Mouse (Mus musculus): Measurements from ENCODE around the gene Lmod3.

Lmod3 gene

GRCm38 (mm10) chr6:97252711-97253221, at the start of gene Lmod3:
Gene Lmod3 (minus strand): TSS chr6:97252759.
- no peak for DNase-seq (ENCODE audit: low spot score in 2 of 2)

- no peak for DNase-seq (ENCODE audit: low spot score in 2 of 2)
Measured at GRCm38 (mm10) chr6:97302303-97302702, 49.7 kb upstream of the Lmod3 start.

- no peak for DNase-seq (ENCODE audit: low spot score in 2 of 2)
Measured at GRCm38 (mm10) chr6:97300659-97301058, 48.1 kb upstream of the Lmod3 start.

- DNase-seq (ENCODE audit: low spot score in 2 of 2) = no peak
Measured at GRCm38 (mm10) chr6:97300180-97300579, 47.6 kb upstream of the Lmod3 start.

GRCm38 (mm10) chr6:97297151-97297550, 44.6 kb upstream of the Lmod3 start:
- DNase-seq (ENCODE audit: low spot score in 2 of 2) = no peak

- no peak for DNase-seq (ENCODE audit: low spot score in 2 of 2)
Measured at GRCm38 (mm10) chr6:97295866-97296527, 43.4 kb upstream of the Lmod3 start.

GRCm38 (mm10) chr6:97295416-97295815, 42.9 kb upstream of the Lmod3 start:
- DNase-seq (ENCODE audit: low spot score in 2 of 2) = no peak

- DNase-seq (ENCODE audit: low spot score in 2 of 2) = peak; percentile 63 to 70
Measured at GRCm38 (mm10) chr6:97293667-97294569, 41.4 kb upstream of the Lmod3 start.

GRCm38 (mm10) chr6:97292894-97293293, 40.3 kb upstream of the Lmod3 start:
- DNase-seq (ENCODE audit: low spot score in 2 of 2) = no peak

GRCm38 (mm10) chr6:97292096-97292495, 39.5 kb upstream of the Lmod3 start:
- no peak for DNase-seq (ENCODE audit: low spot score in 2 of 2)

- DNase-seq (ENCODE audit: low spot score in 2 of 2) = no peak
Measured at GRCm38 (mm10) chr6:97291159-97291908, 38.8 kb upstream of the Lmod3 start.

GRCm38 (mm10) chr6:97290687-97291086, 38.1 kb upstream of the Lmod3 start:
- no peak for DNase-seq (ENCODE audit: low spot score in 2 of 2)

- no peak for DNase-seq (ENCODE audit: low spot score in 2 of 2)
Measured at GRCm38 (mm10) chr6:97289838-97290237, 37.3 kb upstream of the Lmod3 start.

- no peak for DNase-seq (ENCODE audit: low spot score in 2 of 2)
Measured at GRCm38 (mm10) chr6:97289316-97289820, 36.8 kb upstream of the Lmod3 start.

GRCm38 (mm10) chr6:97288047-97288855, 35.7 kb upstream of the Lmod3 start:
- no peak for DNase-seq (ENCODE audit: low spot score in 2 of 2)

GRCm38 (mm10) chr6:97286332-97286731, 33.8 kb upstream of the Lmod3 start:
- no peak for DNase-seq (ENCODE audit: low spot score in 2 of 2)

- no peak for DNase-seq (ENCODE audit: low spot score in 2 of 2)
Measured at GRCm38 (mm10) chr6:97283676-97284075, 31.1 kb upstream of the Lmod3 start.

GRCm38 (mm10) chr6:97278878-97279277, 26.3 kb upstream of the Lmod3 start:
- no peak for DNase-seq (ENCODE audit: low spot score in 2 of 2)

GRCm38 (mm10) chr6:97278014-97278787, 25.6 kb upstream of the Lmod3 start:
- peak; percentile 54 for DNase-seq (ENCODE audit: low spot score in 2 of 2)

- no peak for DNase-seq (ENCODE audit: low spot score in 2 of 2)
Measured at GRCm38 (mm10) chr6:97276890-97277497, 24.4 kb upstream of the Lmod3 start.
